ENCODE assay signal across 8 mouse cellular contexts in genomic region chr8:61591446-61591845, GRCm38 (mm10).
DNase-seq lines count a peak whose midpoint lies in the region; ATAC-seq lines count a peak whose summit lies in the region.

No protein-coding gene starts in this region.

- peak overlapping the region; percentile 93; the same call in 1 of the 2 replicates for H3K27ac ChIP-seq in intestine, embryonic 14.5 days (ENCODE audit: low read depth)
- peak overlapping the region; percentile 33; the same call in 1 of the 2 replicates for H3K27ac ChIP-seq in midbrain, embryonic 16.5 days (ENCODE audit: low read length)

- WGBS in intestine, embryonic 14.5 days = 9% methylated on average over 8 of the region's 8 CpGs
- WGBS in midbrain, embryonic 16.5 days = 4% methylated on average over 8 of the region's 8 CpGs

- peak; percentile 47 for DNase-seq in adrenal gland, postnatal 14 days
- no peak for DNase-seq in adrenal gland, adult 8-10 months
- peak; percentile 64 for DNase-seq in lung, postnatal 10 days
- no peak for DNase-seq in lung, postnatal 36 days
- peak; percentile 67 for DNase-seq in intestine, embryonic 14.5 days (ENCODE audit: low spot score)
- DNase-seq in layer of hippocampus, postnatal 25 days (ENCODE audit: extremely low spot score in 1 of 2, low spot score in 1 of 2) = no peak
- no peak for DNase-seq in spleen, adult 12 weeks (ENCODE audit: low spot score)

- H3K36me3 ChIP-seq in intestine, embryonic 14.5 days (ENCODE audit: control insufficient read depth, insufficient read depth, low read length) = no peaks in the 10 kb centered on the region; the same call in 1 of the 2 replicates
- H3K36me3 ChIP-seq in midbrain, embryonic 16.5 days (ENCODE audit: control insufficient read depth, insufficient read depth, low read length) = no peaks in the 10 kb centered on the region

- peak overlapping the region; percentile 75; the same call in 1 of the 2 replicates for H3K9ac ChIP-seq in intestine, embryonic 14.5 days (ENCODE audit: low read length)
- peak overlapping the region; percentile 68 for H3K9ac ChIP-seq in midbrain, embryonic 16.5 days (ENCODE audit: low read depth, low read length)

- H3K27me3 ChIP-seq in intestine, embryonic 14.5 days (replicated peaks; ENCODE audit: control insufficient read depth, insufficient read depth, low read length) = no peaks in the 10 kb centered on the region
- no peaks in the 10 kb centered on the region for H3K27me3 ChIP-seq in midbrain, embryonic 16.5 days (ENCODE audit: control insufficient read depth, insufficient read depth, low read depth, low read length)

- H3K9me3 ChIP-seq in intestine, embryonic 14.5 days (ENCODE audit: control insufficient read depth, low read length) = no peaks in the 10 kb centered on the region
- no peaks in the 10 kb centered on the region for H3K9me3 ChIP-seq in midbrain, embryonic 16.5 days (replicated peaks; ENCODE audit: control insufficient read depth, low read length, poor library complexity, severe bottlenecking)

- ATAC-seq in intestine, embryonic 14.5 days (replicated peaks; ENCODE audit: low FRiP score, low TSS enrichment, low read depth) = peak; percentile 26; the same call in 1 of the 2 replicates
- peak; percentile 61 for ATAC-seq in midbrain, embryonic 16.5 days

- H3K4me3 ChIP-seq in intestine, embryonic 14.5 days (ENCODE audit: low read depth, low read length) = peak overlapping the region; percentile 73
- peak overlapping the region; percentile 73 for H3K4me3 ChIP-seq in midbrain, embryonic 16.5 days (ENCODE audit: low read depth, low read length)

- H3K4me1 ChIP-seq in intestine, embryonic 14.5 days (replicated peaks; ENCODE audit: control insufficient read depth, insufficient read depth, low read length) = peaks cover 45% of the 10 kb centered on the region
- H3K4me1 ChIP-seq in midbrain, embryonic 16.5 days (ENCODE audit: control insufficient read depth, insufficient read depth, low read length) = peaks cover 9% of the 10 kb centered on the region

- peak overlapping the region; percentile 74 for H3K4me2 ChIP-seq in intestine, embryonic 14.5 days (ENCODE audit: low read length)
- H3K4me2 ChIP-seq in midbrain, embryonic 16.5 days (ENCODE audit: low read length) = peak overlapping the region; percentile 99

Comparison
In these comparisons a context has a peak if more than half of its experiments do, and no peak if none do; other contexts are left out.
1. DNase-seq: peak in adrenal gland, postnatal 14 days (single experiment), lung, postnatal 10 days (single experiment) and intestine, embryonic 14.5 days (single experiment); none in adrenal gland, adult 8-10 months (single experiment), lung, postnatal 36 days (single experiment), layer of hippocampus, postnatal 25 days (0 of 2) and spleen, adult 12 weeks (single experiment).